Mouse (Mus musculus) cerebellum, adult (tissue): ENCODE measurements around the gene Gm3448.
"Not testable (repeated sequence)": the region's sequence is repeated elsewhere in the genome, so short reads cannot be mapped to it uniquely, and the experiment has no call there.

Experiments used
- ATAC-seq: cut with Nextera tagmentation; 2 replicates; pipeline ENCODE4 v1.9.2; 2017; ENCODE audit warnings: mild to moderate bottlenecking, moderate library complexity, mixed read lengths; ENCODE audit not compliant: insufficient number of reproducible peaks, low FRiP score, low TSS enrichment

Gene Gm3448

DNA sequence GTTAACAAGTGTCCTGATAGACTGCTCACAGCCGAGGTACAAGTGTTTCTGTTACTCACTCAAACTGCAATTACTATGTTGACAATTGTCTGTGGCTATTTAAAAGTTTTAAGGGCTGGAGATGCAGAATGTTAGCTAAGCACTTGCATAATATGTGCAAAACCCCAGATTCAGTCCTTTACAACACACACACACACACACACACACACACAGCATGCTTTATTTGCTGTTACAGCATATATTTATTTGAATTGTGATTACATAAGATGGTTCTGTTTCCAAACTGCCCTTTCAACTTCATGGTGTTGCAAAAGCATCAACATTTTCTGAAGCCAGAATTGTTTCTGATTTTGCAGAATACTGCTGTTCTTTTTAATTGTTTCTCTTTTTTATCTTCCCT, 9.0 kb upstream of the Gm3448 start:
- not testable (repeated sequence) for ATAC-seq

DNA sequence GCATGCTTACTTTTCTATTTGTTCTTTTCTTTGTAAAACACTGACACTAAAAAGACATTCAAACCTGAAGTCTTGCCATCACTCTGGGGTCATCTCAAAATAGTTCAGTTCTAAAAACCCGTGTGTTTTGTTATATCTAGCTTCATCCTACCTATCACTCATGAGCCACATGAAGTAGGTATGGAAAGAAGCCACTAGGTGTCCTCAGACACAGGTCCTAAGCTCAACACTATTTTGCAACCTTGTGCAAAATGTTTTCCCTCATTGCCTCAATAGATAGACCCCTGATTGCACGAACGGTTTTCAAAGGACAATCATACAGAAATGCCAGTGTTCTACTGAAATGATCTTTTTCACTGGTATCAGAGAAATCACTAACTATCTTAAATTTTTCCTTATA, 882 bp downstream of the Gm3448 start:
- ATAC-seq, result 0 out of 2 replicates have a peak, but pooled peaks have one; percentile 49

- not testable (repeated sequence) for ATAC-seq
These were observed 9.9 kb downstream of the Gm3448 start for GRCm38 (mm10) chr17:15031414-15031813.

- not testable (repeated sequence) for ATAC-seq
These were observed 15.8 kb downstream of the Gm3448 start for GRCm38 (mm10) chr17:15025513-15025912.

GRCm38 (mm10) chr17:15024502-15025193, 16.7 kb downstream of the Gm3448 start:
- peak; percentile 59 for ATAC-seq

DNA sequence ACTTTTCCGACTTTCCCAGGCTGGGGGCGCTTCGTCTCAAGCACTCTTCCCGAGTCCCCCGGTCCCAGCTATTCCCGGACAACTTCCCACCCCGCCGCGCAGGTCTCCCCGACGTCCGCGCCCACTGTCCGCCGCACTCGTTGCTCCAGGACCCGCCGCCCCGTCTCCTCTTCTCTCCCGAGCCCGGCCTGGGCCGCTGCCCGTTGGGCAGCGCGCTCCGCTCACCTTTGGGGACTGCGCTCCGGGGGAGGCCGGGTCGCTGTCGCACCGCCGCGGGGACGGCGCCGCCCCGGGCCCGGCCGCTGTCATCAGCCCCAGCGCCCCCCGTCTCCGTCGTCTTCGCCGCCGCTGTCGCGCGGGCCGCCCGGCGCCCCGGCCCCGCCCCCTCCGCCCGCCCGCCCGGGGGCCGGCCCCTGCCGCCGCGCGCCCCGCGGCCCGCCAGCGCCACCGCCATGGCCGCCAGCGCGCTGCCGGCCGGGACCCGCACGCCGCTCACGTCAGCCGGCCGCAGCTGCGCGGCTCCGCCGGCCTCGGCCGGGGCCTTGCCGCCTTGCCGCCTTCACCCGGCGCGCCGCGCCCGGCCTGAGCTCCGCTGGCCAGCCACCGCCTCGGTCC, 17.4 kb downstream of the Gm3448 start:
- ATAC-seq, result peak; percentile 85

DNA sequence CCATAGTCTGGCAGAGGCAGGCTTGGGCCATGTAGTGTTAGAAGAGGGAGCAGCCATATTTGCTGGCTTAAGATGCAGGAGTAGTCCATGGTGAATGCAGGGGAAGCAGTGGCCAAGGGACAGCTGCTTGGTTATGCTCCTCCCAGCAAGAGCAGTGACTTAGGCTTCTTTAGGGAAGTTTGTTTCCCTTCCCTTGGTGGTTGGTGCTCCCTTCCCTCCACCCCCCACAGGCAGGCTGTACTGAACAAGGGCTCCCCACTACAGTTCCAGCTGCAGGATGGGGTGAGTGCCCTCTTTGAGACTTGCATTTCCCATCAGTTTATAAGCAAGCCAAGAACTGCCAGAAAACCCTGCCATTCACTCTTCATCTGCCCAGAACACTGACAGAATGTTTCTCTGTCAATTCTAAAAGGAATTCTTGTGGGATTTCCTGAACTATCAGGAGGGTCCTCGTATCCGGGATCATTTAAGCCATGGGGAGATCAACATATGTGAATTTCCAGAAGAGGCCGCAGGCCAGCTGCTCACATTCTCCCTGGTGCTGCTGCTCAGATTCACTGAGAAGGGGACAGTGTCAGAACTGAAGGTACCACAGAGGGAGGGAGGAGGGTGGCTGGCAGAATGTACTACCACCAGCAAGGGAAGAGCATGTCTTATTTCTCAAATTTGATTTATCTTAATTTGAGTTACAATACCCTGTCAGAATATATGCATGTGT, 19.7 kb downstream of the Gm3448 start:
- not testable (repeated sequence) for ATAC-seq

DNA sequence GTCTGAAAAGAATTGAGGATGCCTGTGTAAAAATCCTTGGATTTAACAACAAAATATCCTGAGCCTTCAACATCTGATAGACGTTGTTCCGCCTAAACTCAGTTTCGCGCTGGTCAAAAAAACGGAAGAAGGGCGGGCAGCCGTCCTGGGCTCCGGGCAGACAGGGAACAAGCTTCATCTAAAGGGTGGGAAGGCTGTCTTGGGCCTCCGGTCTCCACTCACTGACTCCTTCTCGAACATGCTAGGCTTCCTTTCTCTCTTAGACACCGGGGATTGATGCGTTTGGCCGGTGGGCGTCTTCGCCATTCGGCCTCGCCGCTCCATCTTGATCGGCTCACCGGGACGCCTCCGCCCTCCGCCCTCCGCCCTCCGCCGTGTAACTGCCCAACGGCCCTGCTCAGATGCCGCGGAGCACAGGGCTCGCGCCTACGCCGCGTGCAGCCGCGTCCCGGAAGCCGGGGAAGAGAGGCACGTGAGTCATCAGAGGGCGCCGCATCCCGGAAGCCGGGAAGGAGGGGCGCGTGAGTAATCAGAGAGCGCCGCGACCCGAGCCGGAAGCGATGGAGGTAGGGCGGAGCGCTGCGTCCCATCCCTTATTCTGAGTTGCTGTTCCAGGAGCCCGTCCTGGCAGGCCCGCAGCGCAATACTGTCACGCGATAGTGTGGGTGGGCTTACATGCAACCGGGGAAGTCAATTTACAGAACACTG, 31.5 kb downstream of the Gm3448 start, which contains the start of gene Gm3435:
Gene Gm3435, plus strand, starts transcription at position 471 of the 708 bp plus-strand sequence.
- peak; percentile 95 for ATAC-seq

GRCm38 (mm10) chr17:15009088-15009487, 32.2 kb downstream of the Gm3448 start:
- not testable (repeated sequence) for ATAC-seq

- ATAC-seq, result not testable (repeated sequence)
These were observed 41.3 kb downstream of the Gm3448 start for GRCm38 (mm10) chr17:15000047-15000446.

GRCm38 (mm10) chr17:14994140-14994539, 47.2 kb downstream of the Gm3448 start:
- not testable (repeated sequence) for ATAC-seq

DNA sequence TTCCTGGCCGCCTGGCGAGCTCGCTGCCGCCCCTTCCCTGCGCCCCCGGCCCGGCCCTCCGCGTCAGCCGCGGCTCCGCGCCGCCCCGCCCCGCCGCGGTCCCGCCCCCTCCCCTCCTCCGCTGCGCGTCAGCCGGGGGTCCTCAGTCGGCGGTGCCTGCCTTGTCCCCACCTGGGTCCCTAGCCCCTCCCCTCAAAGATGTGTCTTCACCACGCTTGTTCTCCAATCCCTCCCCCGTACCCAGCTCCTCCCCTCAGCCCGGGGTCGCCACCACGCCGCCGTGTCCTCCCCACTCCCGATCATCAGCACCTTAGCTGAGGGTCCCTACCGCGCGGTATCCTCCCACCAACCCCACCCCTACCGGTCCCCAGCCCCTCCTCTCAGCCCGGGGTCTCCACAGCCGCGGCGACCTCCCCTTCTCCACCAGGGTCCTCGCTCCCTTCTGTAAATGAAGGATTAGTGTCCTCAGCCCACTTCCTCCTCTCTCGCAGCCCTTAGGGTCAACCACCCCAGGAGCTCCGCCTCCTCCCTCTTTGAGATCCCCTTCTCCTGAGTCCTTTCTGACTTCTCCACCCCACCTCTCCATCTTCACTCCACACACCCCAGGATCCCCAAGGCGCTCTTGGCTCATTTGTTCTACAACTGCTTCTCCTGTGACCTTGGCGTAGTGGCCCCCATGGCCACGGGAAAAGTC, 48.1 kb downstream of the Gm3448 start:
- peak; percentile 38 for ATAC-seq

GRCm38 (mm10) chr17:14992522-14993138, 48.7 kb downstream of the Gm3448 start:
- peak; percentile 81 for ATAC-seq

DNA sequence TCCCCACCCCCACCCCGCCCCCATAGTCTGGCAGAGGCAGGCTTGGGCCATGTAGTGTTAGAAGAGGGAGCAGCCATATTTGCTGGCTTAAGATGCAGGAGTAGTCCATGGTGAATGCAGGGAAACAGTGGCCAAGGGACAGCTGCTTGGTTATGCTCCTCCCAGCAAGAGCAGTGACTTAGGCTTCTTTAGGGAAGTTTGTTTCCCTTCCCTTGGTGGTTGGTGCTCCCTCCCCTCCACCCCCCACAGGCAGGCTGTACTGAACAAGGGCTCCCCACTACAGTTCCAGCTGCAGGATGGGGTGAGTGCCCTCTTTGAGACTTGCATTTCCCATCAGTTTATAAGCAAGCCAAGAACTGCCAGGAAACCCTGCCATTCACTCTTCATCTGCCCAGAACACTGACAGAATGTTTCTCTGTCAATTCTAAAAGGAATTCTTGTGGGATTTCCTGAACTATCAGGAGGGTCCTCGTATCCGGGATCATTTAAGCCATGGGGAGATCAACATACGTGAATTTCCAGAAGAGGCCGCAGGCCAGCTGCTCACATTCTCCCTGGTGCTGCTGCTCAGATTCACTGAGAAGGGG, 51.1 kb downstream of the Gm3448 start:
- not testable (repeated sequence) for ATAC-seq

- peak; percentile 95 for ATAC-seq
These were observed 62.8 kb downstream of the Gm3448 start, which contains the start of the genes 9030025P20Rik and Gm3417 for GRCm38 (mm10) chr17:14978362-14979038. TSS of gene 9030025P20Rik (plus strand) at chr17:14978468. TSS of gene Gm3417 (minus strand) at chr17:14978790.

- peak; percentile 58; the same call in 1 of the 2 replicates for ATAC-seq
These were observed 63.5 kb downstream of the Gm3448 start for GRCm38 (mm10) chr17:14977718-14978361.

- ATAC-seq, result not testable (repeated sequence)
These were observed 72.9 kb downstream of the Gm3448 start for GRCm38 (mm10) chr17:14968373-14968913.
